Mouse (Mus musculus) bone marrow macrophage, adult 2 months (primary cell): ENCODE results near the gene Omd. TPM values are rescaled to one million over a fixed set of nuclear protein-coding genes. Genes with fewer than 3 reads are reported as not detected.

Experiments
- H3K27ac ChIP-seq: 2 replicates; pipeline ENCODE4 v1.5.1; 2012; ENCODE audit warnings: low read depth, low read length; ENCODE audit not compliant: insufficient read depth
- H3K4me1 ChIP-seq: 2 replicates; pipeline ENCODE4 v1.6.1; 2012; ENCODE audit warnings: low read length; ENCODE audit not compliant: control insufficient read depth, insufficient read depth
- H3K4me3 ChIP-seq: 2 replicates; pipeline ENCODE4 v1.5.1; 2012; ENCODE audit warnings: mild to moderate bottlenecking, low read length, moderate library complexity; ENCODE audit not compliant: insufficient read depth
- CTCF ChIP-seq: IDR thresholded peaks from 2 replicates; pipeline ENCODE4 v1.5.1; 2012; ENCODE audit warnings: low read depth, mild to moderate bottlenecking, low read length, moderate library complexity
- POLR2A ChIP-seq: IDR thresholded peaks from 2 replicates; pipeline ENCODE4 v1.6.1; 2012; ENCODE audit warnings: mild to moderate bottlenecking, low read depth, low read length, borderline replicate concordance
- polyA plus RNA-seq: library from polyadenylated mRNA; stranded (reverse); fragments of >200 nt; gene quantifications from 2 replicates; pipeline ENCODE4 v1.2.4, GENCODE M21; 2012; ENCODE audit not compliant: missing spikeins, insufficient read depth, insufficient read length

Gene Omd
- polyA plus RNA-seq, 1 experiment: not detected

- no peaks in the 10 kb centered on the region for H3K4me1 ChIP-seq
- no peak within 1 kb of the TSS for H3K27ac ChIP-seq
- TF ChIP-seq POLR2A (no peak), CTCF (no peak)
- H3K4me3 ChIP-seq: no peak within 1 kb of the TSS
These were observed 25.5 kb downstream of the Omd start, which contains the start of gene Ogn for GRCm38 (mm10) chr13:49607714-49608113. TSS of gene Ogn (plus strand) at chr13:49608046.

- TF ChIP-seq CTCF (no peak), POLR2A (no peak)
- H3K4me3 ChIP-seq: no peak overlapping the region
- no peaks in the 10 kb centered on the region for H3K4me1 ChIP-seq
- no peak overlapping the region for H3K27ac ChIP-seq
These were observed 26.5 kb downstream of the Omd start for GRCm38 (mm10) chr13:49608589-49609322.

GRCm38 (mm10) chr13:49617021-49617420 is 34.8 kb downstream of the Omd start:
- H3K4me1 ChIP-seq: no peaks in the 10 kb centered on the region
- no peak overlapping the region for H3K4me3 ChIP-seq
- no peak overlapping the region for H3K27ac ChIP-seq
- TF ChIP-seq POLR2A (no peak), CTCF (no peak)

GRCm38 (mm10) chr13:49618365-49618764 is 36.1 kb downstream of the Omd start:
- H3K4me3 ChIP-seq: no peak overlapping the region
- no peaks in the 10 kb centered on the region for H3K4me1 ChIP-seq
- no peak overlapping the region for H3K27ac ChIP-seq
- no peak for TF ChIP-seq CTCF
- TF ChIP-seq POLR2A: no peak

GRCm38 (mm10) chr13:49623216-49623615 is 41.0 kb downstream of the Omd start:
- no peak overlapping the region for H3K27ac ChIP-seq
- TF ChIP-seq POLR2A: no peak
- TF ChIP-seq CTCF: no peak
- no peak overlapping the region for H3K4me3 ChIP-seq
- peaks cover 2% of the 10 kb centered on the region; the same call in 1 of the 2 replicates for H3K4me1 ChIP-seq

- no peak overlapping the region for H3K4me3 ChIP-seq
- TF ChIP-seq POLR2A: no peak
- no peak overlapping the region for H3K27ac ChIP-seq
These were observed 45.9 kb downstream of the Omd start for GRCm38 (mm10) chr13:49628167-49628566.

GRCm38 (mm10) chr13:49629076-49629475 is 46.8 kb downstream of the Omd start:
- Histone ChIP-seq H3K4me1 (peaks cover 16% of the 10 kb centered on the region), H3K4me3 (no peak overlapping the region), H3K27ac (peak overlapping the region; percentile 27; the same call in 1 of the 2 replicates)
- TF ChIP-seq POLR2A: no peak
- no peak for TF ChIP-seq CTCF

More at GRCm38 (mm10) chr13:49628167-49628566, 45.9 kb downstream of the Omd start:
- peaks cover 16% of the 10 kb centered on the region for H3K4me1 ChIP-seq

GRCm38 (mm10) chr13:49639965-49640364 is 57.7 kb downstream of the Omd start:
- 0 out of 2 replicates have a peak, but pooled peaks cover 2% of the 10 kb centered on the region for H3K4me1 ChIP-seq
- no peak overlapping the region for H3K4me3 ChIP-seq
- no peak for TF ChIP-seq CTCF
- TF ChIP-seq POLR2A: no peak
- no peak overlapping the region for H3K27ac ChIP-seq

Other genes starting within 250 kb of the Omd start
- gene Bicd2, start 240.9 kb upstream of the Omd start, polyA plus RNA-seq: 38.4 and 42.5 TPM in 2 replicates
- 3.6 and 3.8 TPM in 2 replicates for gene Ippk, start 161.2 kb upstream of the Omd start, polyA plus RNA-seq
- gene Tes3-ps, start 89.1 kb upstream of the Omd start, polyA plus RNA-seq: 1.2 and 1.8 TPM in 2 replicates
- not detected in 2 replicates for gene Ecm2, start 77.7 kb upstream of the Omd start, polyA plus RNA-seq
- gene Aspn, start 38.0 kb upstream of the Omd start, polyA plus RNA-seq: not detected in 2 replicates
- not detected in 2 replicates for gene Ogn, start 25.6 kb downstream of the Omd start, polyA plus RNA-seq
- gene Cenpp, start 70.3 kb downstream of the Omd start, polyA plus RNA-seq: 6.9 and 8.3 TPM in 2 replicates
- gene Nol8, start 70.6 kb downstream of the Omd start, polyA plus RNA-seq: 8.7 and 13.0 TPM in 2 replicates
- gene Iars, start 99.6 kb downstream of the Omd start, polyA plus RNA-seq: 22.5 and 33.2 TPM in 2 replicates
- gene Gm30302, start 216.5 kb downstream of the Omd start, polyA plus RNA-seq: not detected in 2 replicates